Mouse (Mus musculus) thymus, adult 2 months (tissue): Measurements from ENCODE around the gene Sco1. TPM values are rescaled to one million over a fixed set of nuclear protein-coding genes. Genes with fewer than 3 reads are reported as not detected.
"Not testable (repeated sequence)": the region's sequence is repeated elsewhere in the genome, so short reads cannot be mapped to it uniquely, and the experiment has no call there.

Experiments used
- DNase-seq: peaks from one replicate; pipeline ENCODE4 v3.0.0; 2021
- H3K27ac ChIP-seq: fragments of 200-500 bp; 2 replicates; pipeline ENCODE4 v1.5.1; 2012; ENCODE audit warnings: low read length, control low read depth; ENCODE audit not compliant: control insufficient read depth, insufficient read depth
- H3K27me3 ChIP-seq: fragments of 200-500 bp; 2 replicates; pipeline ENCODE4 v1.6.1; 2012; ENCODE audit warnings: mild to moderate bottlenecking, low read length, moderate library complexity, mixed read lengths; ENCODE audit not compliant: control insufficient read depth, insufficient read depth
- H3K36me3 ChIP-seq: fragments of 200-500 bp; 2 replicates; pipeline ENCODE4 v1.6.1; 2012; ENCODE audit warnings: mild to moderate bottlenecking, low read length, moderate library complexity; ENCODE audit not compliant: control insufficient read depth, insufficient read depth
- H3K4me1 ChIP-seq: fragments of 200-500 bp; replicated peaks from 2 replicates; pipeline ENCODE4 v1.6.1; 2012; ENCODE audit warnings: low read length; ENCODE audit not compliant: control insufficient read depth, insufficient read depth
- H3K4me3 ChIP-seq: fragments of 200-500 bp; 2 replicates; pipeline ENCODE4 v1.5.1; 2012; ENCODE audit warnings: mild to moderate bottlenecking, low read length, control low read depth, moderate library complexity; ENCODE audit not compliant: control insufficient read depth, insufficient read depth
- CTCF ChIP-seq: fragments of 200-500 bp; IDR thresholded peaks from 2 replicates; pipeline ENCODE4 v1.5.1; 2012; ENCODE audit warnings: mild to moderate bottlenecking, control low read depth, low read length, moderate library complexity, borderline replicate concordance; ENCODE audit not compliant: control insufficient read depth, poor library complexity, insufficient read depth; ENCODE audit errors: extremely low read depth
- POLR2A ChIP-seq: fragments of 200-500 bp; IDR thresholded peaks from 2 replicates; pipeline ENCODE4 v1.6.1; 2012; ENCODE audit warnings: mild to moderate bottlenecking, low read length, control low read depth, moderate library complexity; ENCODE audit not compliant: control insufficient read depth, poor library complexity, insufficient read depth; ENCODE audit errors: extremely low read depth
- WGBS: fragments of 180-500 bp; shearing (Covaris S2); methylation state at CpG from one replicate; pipeline ENCODE4 v1.1.7; 2018; 5-methylcytosine and 5-hydroxymethylcytosine counted together
- polyA plus RNA-seq: library from polyadenylated mRNA; depleted of rRNA; stranded (reverse); fragments of >200 nt; gene quantifications from 2 replicates; pipeline ENCODE4 v1.2.3, GENCODE M21; 2012

The Sco1 gene
- polyA plus RNA-seq, 1 experiment, result 3.8 TPM

DNA sequence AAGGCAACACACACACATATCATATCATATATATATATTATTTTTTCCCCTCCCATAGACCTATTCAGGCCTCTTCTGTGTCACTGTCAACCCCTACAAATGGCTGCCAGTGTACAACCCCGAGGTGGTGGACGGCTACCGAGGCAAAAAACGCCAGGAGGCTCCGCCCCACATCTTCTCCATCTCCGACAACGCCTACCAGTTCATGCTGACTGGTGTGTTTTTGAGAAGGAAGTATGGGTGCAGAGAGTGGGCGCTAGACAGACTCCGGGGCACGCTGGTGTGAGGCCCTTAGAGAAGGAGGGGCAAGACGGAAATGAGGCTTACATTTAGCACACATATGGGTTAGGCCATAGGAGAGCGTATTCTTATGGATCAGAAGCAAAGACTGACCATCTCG is 30.3 kb downstream of the Sco1 start:
- H3K4me3 ChIP-seq, result no peak overlapping the region
- no peaks in the 10 kb centered on the region for H3K27me3 ChIP-seq
- H3K36me3 ChIP-seq, result no peaks in the 10 kb centered on the region
- TF ChIP-seq POLR2A (no peak), CTCF (no peak)
- 67% methylated on average over 13 of the region's 13 CpGs for WGBS
- H3K27ac ChIP-seq, result no peak overlapping the region
- no peaks in the 10 kb centered on the region for H3K4me1 ChIP-seq
- no peak for DNase-seq

- no peak for DNase-seq
- no peak for TF ChIP-seq POLR2A
- TF ChIP-seq CTCF, result no peak
- Histone ChIP-seq H3K4me1 (no peaks in the 10 kb centered on the region), H3K27me3 (no peaks in the 10 kb centered on the region), H3K4me3 (no peak overlapping the region), H3K27ac (no peak overlapping the region), H3K36me3 (no peaks in the 10 kb centered on the region)
- WGBS, result 71% methylated on average over 6 of the region's 6 CpGs
These were observed 30.8 kb downstream of the Sco1 start for GRCm38 (mm10) chr11:67083239-67083638.

GRCm38 (mm10) chr11:67083712-67084340 is 31.4 kb downstream of the Sco1 start:
- Histone ChIP-seq H3K4me3 (no peak overlapping the region), H3K27ac (no peak overlapping the region), H3K27me3 (no peaks in the 10 kb centered on the region), H3K4me1 (no peaks in the 10 kb centered on the region), H3K36me3 (no peaks in the 10 kb centered on the region)
- DNase-seq, result no peak
- no peak for TF ChIP-seq POLR2A
- no peak for TF ChIP-seq CTCF
- WGBS, result 57% methylated on average over 32 of the region's 32 CpGs

DNA sequence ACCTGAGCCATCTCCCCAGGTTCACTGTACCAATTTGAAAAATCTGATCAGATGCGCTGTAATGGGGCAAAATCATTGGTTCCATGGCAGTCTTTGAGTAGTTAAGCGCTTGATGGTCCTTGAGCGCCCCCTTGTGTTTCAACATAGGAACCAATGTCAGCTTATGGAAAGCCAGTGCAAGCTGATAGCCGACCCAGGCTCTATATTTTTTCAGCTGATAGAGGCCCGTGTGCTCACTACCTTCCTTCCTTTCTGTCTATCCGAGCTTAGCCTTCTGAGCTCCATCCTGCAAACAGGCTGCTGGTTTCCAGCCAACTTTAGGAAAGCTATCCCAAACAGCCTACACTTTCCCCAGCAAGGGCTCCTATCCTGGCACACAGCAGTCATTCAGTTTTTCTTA is 33.0 kb downstream of the Sco1 start:
- 4% methylated on average over 6 of the region's 6 CpGs for WGBS
- Histone ChIP-seq H3K27me3 (no peaks in the 10 kb centered on the region), H3K27ac (no peak overlapping the region), H3K4me1 (no peaks in the 10 kb centered on the region), H3K4me3 (no peak overlapping the region), H3K36me3 (no peaks in the 10 kb centered on the region)
- peak; percentile 61 for DNase-seq
- no peak for TF ChIP-seq CTCF
- no peak for TF ChIP-seq POLR2A

DNA sequence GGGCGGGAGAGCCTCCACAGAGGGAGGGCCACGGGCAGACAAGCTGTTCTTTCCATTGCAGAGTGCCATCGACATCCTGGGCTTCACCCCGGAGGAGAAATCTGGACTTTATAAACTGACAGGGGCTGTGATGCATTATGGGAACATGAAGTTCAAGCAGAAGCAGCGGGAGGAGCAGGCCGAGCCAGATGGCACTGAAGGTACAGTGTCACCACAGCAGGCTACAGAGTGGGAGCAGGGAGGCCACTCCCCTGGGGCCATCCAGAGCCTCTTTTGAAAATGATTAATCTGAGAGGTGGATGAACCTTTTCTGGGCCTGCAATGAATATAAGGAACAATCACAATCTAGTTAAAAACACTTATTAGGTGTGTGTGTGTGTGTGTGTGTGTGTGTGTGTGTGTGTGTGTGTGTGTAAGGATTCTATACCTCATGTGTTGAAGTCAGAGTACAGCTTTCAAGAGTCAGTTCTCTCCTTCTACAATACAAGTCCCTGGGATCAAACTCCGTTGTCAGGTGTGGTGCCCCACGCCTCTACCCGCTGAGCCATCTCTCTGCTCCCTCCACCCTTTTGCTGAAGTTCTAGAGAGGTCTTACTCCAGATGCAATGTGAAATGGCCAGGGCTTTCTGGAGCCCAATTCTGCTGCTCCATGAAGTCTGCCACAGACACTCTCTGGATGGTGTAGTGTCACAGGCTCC is 34.1 kb downstream of the Sco1 start:
- no peaks in the 10 kb centered on the region for H3K27me3 ChIP-seq
- no peak overlapping the region for H3K4me3 ChIP-seq
- H3K4me1 ChIP-seq, result no peaks in the 10 kb centered on the region
- TF ChIP-seq CTCF, result no peak
- TF ChIP-seq POLR2A, result no peak
- WGBS, result 77% methylated on average over 9 of the region's 9 CpGs
- no peaks in the 10 kb centered on the region for H3K36me3 ChIP-seq
- no peak overlapping the region for H3K27ac ChIP-seq
- DNase-seq, result no peak

GRCm38 (mm10) chr11:67087225-67087624 is 34.8 kb downstream of the Sco1 start:
- WGBS, result 88% methylated on average over 12 of the region's 12 CpGs
- Histone ChIP-seq H3K4me3 (no peak overlapping the region), H3K4me1 (no peaks in the 10 kb centered on the region), H3K27me3 (no peaks in the 10 kb centered on the region), H3K27ac (no peak overlapping the region), H3K36me3 (no peaks in the 10 kb centered on the region)
- no peak for DNase-seq
- no peak for TF ChIP-seq CTCF
- TF ChIP-seq POLR2A, result no peak

DNA sequence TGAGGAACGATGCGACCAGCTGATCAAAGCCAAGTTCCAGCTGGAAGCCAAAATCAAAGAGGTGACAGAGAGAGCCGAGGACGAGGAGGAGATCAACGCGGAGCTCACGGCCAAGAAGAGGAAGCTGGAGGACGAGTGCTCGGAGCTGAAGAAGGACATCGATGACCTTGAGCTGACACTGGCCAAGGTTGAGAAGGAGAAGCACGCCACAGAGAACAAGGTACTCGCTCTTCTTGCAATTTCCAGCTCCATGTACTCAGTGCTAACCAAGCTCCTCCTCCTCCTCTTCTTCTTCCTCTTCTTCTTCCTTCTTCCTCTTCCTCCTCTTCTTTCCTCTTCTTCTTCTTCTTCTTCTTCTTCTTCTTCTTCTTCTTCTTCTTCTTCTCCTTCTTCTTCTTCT is 39.9 kb downstream of the Sco1 start:
- H3K36me3 ChIP-seq, DNase-seq, H3K4me1 ChIP-seq, H3K27me3 ChIP-seq, H3K4me3 ChIP-seq, H3K27ac ChIP-seq: not testable (repeated sequence)
- 91% methylated on average over 12 of the region's 12 CpGs for WGBS
